Mouse (Mus musculus): ENCODE results near the gene Spred2.
"Not testable (repeated sequence)": the region's sequence is repeated elsewhere in the genome, so short reads cannot be mapped to it uniquely, and the experiment has no call there.

Gene Spred2

DNA sequence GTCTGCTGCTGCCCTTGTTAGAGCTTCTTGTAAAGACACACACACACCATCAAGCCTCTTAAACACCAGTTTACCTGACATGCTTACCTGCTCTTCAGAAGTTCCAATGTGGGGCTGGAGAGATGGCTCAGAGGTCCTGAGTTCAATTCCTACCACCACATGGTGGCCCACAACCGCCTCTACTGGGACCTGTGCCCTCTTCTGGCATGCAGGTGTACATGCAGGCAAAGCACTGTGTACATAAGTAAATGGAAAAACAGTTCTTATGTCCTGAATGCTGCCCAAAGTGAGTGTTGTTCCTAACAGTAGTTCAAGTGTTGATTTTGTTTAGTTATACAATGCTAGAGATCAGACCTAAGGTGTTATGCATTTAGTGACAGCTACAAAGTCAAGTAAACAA, 132.0 kb downstream of the Spred2 start:
- DNase-seq (ENCODE audit: low spot score) = no peak

DNA sequence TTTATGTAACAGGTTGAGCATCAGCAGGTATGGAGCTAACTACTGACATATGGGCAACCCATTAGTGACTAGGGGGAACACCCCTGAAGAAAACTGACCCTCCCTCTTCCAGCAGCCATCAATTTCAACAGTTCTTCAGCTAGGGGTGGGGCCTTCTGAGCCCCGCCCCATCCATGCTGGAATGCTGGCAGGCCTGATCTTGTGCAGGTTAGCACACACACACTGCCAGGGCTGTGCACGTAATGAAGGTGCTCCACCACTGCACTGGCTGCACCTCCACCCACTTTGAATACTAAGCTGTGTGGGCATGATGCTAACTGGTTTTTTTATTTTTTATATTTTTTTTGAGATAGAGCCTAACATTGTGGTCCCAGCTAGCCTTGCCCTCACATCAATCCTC, 133.3 kb downstream of the Spred2 start:
- DNase-seq (ENCODE audit: low spot score) = no peak

DNA sequence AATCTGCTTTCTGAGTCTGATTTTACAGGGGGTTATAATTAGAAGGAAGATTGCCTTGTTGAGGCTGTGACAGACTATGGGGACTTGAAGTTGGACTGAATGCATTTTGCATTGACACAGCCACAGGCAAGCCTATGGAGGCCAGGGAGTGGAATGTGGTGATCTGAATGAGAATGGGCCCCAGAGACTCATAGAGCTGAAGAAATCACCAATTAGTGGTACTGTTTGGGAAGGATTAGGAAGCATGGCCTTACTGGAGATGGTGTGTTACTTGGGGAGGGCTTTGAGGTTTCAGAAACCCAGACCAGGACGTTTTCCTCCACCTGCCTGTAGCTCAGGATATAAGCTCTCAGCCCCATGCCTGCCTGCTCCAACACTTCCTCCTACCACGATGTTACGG, 135.6 kb downstream of the Spred2 start:
- no peak for DNase-seq (ENCODE audit: low spot score)

DNA sequence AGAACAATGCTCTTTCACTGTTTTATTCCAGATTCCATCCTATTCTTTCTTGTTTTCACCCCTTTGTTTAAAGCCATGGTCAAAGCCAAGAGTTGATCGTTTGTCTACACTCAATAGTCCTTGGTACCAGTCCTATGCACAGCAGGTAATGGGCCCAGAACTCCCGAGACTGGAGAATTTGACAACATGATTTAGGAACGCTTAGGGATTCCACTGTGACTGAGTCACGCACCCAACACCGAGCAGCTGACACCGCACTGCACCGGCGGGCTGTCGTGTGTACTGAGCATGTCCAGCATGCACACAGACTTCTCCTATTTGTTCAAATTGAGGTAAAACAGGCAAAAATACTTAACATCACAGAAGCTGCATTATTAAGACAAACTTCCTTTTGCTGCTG, 138.6 kb downstream of the Spred2 start:
- not testable (repeated sequence) for DNase-seq (ENCODE audit: low spot score)

DNA sequence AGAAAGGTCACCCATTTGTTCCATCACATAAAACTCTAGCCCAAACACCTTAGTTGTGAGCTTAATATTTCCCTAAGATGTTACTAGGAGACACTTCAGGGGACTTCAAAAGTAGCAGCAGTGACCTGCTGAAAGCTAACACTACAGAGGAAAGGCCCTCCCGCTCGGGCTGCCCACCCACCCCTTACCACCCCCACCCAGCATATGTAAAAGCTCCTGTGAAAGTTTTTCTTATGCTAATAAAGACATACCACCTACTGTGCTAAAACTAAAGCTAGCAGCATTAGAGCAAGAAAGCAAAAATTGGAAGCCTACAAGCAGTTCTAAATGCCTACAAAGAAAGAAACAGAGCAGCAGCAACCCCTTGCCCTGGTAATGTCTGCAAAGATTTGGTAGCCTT, 139.9 kb downstream of the Spred2 start:
- not testable (repeated sequence) for DNase-seq (ENCODE audit: low spot score)

DNA sequence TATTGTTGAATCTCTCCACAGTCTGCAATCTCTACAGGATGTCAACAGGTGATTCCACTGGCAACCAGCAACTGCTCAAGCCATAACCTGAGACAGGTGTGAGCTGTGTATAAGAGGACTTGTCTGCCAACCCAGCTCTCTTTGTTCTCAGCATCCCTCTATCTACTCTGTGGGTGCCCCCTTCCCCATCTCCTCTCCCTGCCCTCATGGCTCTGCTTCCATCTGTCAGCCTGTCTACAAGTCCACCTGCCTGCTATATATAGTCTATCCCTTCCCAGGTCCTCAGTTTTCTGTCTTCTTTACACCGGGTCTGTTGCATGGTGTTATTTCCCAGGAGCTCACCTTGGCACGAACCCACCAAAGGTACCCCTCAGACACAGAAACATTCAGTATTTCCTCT, 140.8 kb downstream of the Spred2 start:
- no peak for DNase-seq (ENCODE audit: low spot score)

DNA sequence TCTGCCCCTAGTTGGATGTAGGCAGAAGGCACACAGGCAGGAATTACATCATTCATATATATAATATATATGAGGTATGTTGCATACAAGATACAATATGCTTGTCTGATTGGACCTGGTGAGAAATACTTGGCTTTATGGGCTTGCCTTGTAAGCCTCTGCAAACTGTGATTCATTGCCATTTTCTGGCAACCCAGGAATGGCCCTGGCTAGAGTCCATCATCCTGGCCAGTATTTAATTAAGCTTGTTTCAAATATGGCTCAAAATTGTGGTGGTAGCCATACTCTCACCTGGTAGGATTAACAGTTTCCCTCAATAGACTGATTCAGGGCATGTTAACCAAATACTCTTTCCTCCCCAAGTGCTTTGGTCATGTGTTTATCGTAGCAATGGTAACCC, 141.9 kb downstream of the Spred2 start:
- DNase-seq (ENCODE audit: low spot score) = no peak

DNA sequence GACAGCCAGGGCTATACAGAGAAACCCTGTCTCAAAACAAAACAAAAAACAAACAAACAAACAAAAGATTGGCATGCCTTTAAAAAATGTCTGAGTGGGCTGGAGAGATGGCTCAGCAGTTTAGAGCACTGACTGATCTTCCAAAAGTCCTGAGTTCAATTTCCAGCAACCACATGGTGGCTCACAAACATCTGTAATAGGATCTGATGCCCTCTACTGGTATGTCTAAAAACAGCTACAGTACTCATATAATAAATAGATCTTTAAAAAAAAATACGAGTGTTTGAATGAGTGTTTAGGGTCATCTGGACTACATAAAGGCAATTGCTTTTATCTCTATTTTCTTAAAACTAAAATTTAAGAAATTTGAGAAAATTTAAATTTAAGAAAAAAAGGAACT, 143.3 kb downstream of the Spred2 start:
- DNase-seq (ENCODE audit: low spot score) = no peak

DNA sequence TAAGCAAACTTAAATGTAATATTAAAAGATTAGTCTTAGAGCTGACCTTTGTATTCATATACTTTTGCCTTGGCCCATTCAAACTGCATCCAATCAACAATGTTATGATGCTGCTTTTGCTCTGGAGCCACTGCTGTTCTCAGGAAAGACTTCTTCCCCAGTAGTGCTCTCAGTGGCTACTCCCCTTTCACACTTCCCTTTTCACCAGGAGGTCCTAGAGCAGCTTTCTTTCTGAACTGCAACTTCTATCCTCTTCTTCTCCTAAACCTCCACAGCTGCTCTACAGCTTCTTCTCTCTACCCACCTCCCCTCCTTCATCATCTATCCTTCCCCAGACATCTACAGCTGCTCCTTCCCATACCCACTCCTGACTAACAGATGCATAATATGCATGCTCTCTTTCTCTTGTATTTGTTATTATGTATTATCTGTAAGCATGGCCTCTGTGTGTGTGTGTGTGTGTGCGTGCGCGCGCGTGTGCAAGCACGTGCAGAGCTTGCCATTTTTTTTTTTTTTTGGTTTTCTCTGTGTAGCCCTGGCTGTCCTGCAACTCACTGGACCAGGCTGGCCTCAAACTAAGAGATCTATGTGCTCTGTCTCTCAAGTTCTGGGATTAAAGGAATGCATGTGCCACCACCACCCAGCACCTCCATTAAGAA, 144.3 kb downstream of the Spred2 start:
- DNase-seq (ENCODE audit: low spot score) = no peak

DNA sequence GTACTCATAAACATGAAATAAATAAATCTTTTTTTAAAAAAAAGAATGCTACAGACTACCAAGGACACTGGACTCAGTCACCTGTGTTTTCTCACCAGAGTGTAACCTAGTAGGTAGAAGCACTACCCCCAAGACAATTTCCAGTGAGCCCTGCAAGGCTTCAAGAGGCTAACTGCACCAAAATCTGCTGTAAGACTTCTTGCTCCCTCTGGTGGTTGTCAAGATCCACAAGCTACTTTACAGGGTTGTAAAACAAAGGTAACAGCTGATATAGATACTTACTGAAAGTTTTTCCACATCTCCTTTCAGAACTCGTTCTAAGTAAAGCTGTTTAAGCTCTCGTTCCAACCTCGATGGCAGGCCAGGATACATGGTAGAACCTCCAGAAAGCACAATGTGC, 148.0 kb downstream of the Spred2 start:
- no peak for DNase-seq (ENCODE audit: low spot score)

DNA sequence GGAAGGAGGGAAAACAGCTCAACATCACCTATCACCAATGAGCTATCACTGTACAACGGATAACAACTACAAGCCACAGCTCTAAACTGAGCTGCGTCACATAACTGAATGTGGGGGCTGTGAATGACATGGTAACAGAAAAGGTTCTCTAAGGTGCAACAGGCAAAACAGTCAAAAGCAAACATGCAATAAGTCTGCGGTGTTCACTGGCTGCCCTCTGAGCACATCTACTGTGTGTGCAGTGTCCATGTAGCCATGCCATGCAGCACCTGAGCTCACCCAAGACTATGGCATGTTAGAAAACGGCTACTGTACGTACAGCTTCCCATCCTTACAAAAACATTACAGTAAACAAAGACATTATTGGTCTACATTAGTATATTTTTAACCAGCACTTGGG, 148.7 kb downstream of the Spred2 start:
- DNase-seq (ENCODE audit: low spot score) = no peak

All from layer of hippocampus, adult 9-10 months (tissue).